Mouse (Mus musculus): ENCODE results near the gene Aldh1l1. TPM values are rescaled to one million over a fixed set of nuclear protein-coding genes. Genes with fewer than 3 reads are reported as not detected.

The Aldh1l1 gene
- total and polyA plus RNA-seq, 3 experiments: 0.05 TPM; not detected in 2

- peaks cover 20% of the 10 kb centered on the region for H3K27me3 ChIP-seq (ENCODE audit: insufficient read depth, low read length)
- no peak for ATAC-seq (ENCODE audit: extremely low read depth, insufficient number of reproducible peaks, low FRiP score, poor library complexity, severe bottlenecking)
- TF ChIP-seq POLR2AphosphoS5 (IDR thresholded peaks at IDR 0.05; ENCODE audit: insufficient replicate concordance, low read depth, low read length): no peak
- no peaks in the 10 kb centered on the region for H3K4me1 ChIP-seq (ENCODE audit: insufficient read depth, low read depth, low read length)
- no peak for DNase-seq (ENCODE audit: low spot score)
- no peaks in the 10 kb centered on the region for H3K9me3 ChIP-seq (replicated peaks)
- H3K36me3 ChIP-seq (replicated peaks): no peaks in the 10 kb centered on the region
- no peak overlapping the region for H3K4me3 ChIP-seq (ENCODE audit: low read depth, low read length)
These were observed 54.3 kb downstream of the Aldh1l1 start for GRCm38 (mm10) chr6:90540520-90540919.

GRCm38 (mm10) chr6:90541367-90541772 lies 55.1 kb downstream of the Aldh1l1 start:
- H3K4me3 ChIP-seq (ENCODE audit: low read depth, low read length): no peak overlapping the region
- no peak for DNase-seq (ENCODE audit: low spot score)
- no peaks in the 10 kb centered on the region for H3K36me3 ChIP-seq (replicated peaks)
- no peaks in the 10 kb centered on the region for H3K4me1 ChIP-seq (ENCODE audit: insufficient read depth, low read depth, low read length)
- H3K9me3 ChIP-seq (replicated peaks): no peaks in the 10 kb centered on the region
- no peak for ATAC-seq (ENCODE audit: extremely low read depth, insufficient number of reproducible peaks, low FRiP score, poor library complexity, severe bottlenecking)
- TF ChIP-seq CTCF (IDR thresholded peaks at IDR 0.05; ENCODE audit: low read depth, low read length) (no peak), TAL1 (conservative IDR thresholded peaks at IDR 0.05; ENCODE audit: low read depth, low read length) (no peak), POLR2AphosphoS5 (IDR thresholded peaks at IDR 0.05; ENCODE audit: insufficient replicate concordance, low read depth, low read length) (no peak), GATA1 (IDR thresholded peaks at IDR 0.05; ENCODE audit: borderline replicate concordance, low read length) (no peak), GATA2 (IDR thresholded peaks at IDR 0.05; ENCODE audit: borderline replicate concordance, low read depth, low read length) (no peak)
- peaks cover 21% of the 10 kb centered on the region for H3K27me3 ChIP-seq (ENCODE audit: insufficient read depth, low read length)

GRCm38 (mm10) chr6:90544433-90544832 lies 58.2 kb downstream of the Aldh1l1 start:
- ATAC-seq (ENCODE audit: extremely low read depth, insufficient number of reproducible peaks, low FRiP score, poor library complexity, severe bottlenecking) (no peak), DNase-seq (ENCODE audit: low spot score) (no peak)
- TF ChIP-seq GATA1 (IDR thresholded peaks at IDR 0.05; ENCODE audit: borderline replicate concordance, low read length) (no peak), POLR2AphosphoS5 (IDR thresholded peaks at IDR 0.05; ENCODE audit: insufficient replicate concordance, low read depth, low read length) (no peak), GATA2 (IDR thresholded peaks at IDR 0.05; ENCODE audit: borderline replicate concordance, low read depth, low read length) (no peak), CTCF (IDR thresholded peaks at IDR 0.05; ENCODE audit: low read depth, low read length) (no peak), TAL1 (conservative IDR thresholded peaks at IDR 0.05; ENCODE audit: low read depth, low read length) (no peak)
- Histone ChIP-seq H3K4me1 (ENCODE audit: insufficient read depth, low read depth, low read length) (no peaks in the 10 kb centered on the region), H3K27me3 (ENCODE audit: insufficient read depth, low read length) (peaks cover 23% of the 10 kb centered on the region), H3K36me3 (replicated peaks) (no peaks in the 10 kb centered on the region), H3K4me3 (ENCODE audit: low read depth, low read length) (no peak overlapping the region), H3K9me3 (replicated peaks) (no peaks in the 10 kb centered on the region)

GRCm38 (mm10) chr6:90546274-90546673 lies 60.0 kb downstream of the Aldh1l1 start:
- H3K9me3 ChIP-seq (replicated peaks): no peaks in the 10 kb centered on the region
- H3K4me1 ChIP-seq (ENCODE audit: insufficient read depth, low read depth, low read length): no peaks in the 10 kb centered on the region
- no peak for DNase-seq (ENCODE audit: low spot score)
- H3K4me3 ChIP-seq (ENCODE audit: low read depth, low read length): no peak overlapping the region
- TF ChIP-seq TAL1 (conservative IDR thresholded peaks at IDR 0.05; ENCODE audit: low read depth, low read length): no peak
- no peak for TF ChIP-seq GATA2 (IDR thresholded peaks at IDR 0.05; ENCODE audit: borderline replicate concordance, low read depth, low read length)
- TF ChIP-seq GATA1 (IDR thresholded peaks at IDR 0.05; ENCODE audit: borderline replicate concordance, low read length): no peak
- no peak for TF ChIP-seq CTCF (IDR thresholded peaks at IDR 0.05; ENCODE audit: low read depth, low read length)
- TF ChIP-seq POLR2AphosphoS5 (IDR thresholded peaks at IDR 0.05; ENCODE audit: insufficient replicate concordance, low read depth, low read length): no peak
- peaks cover 27% of the 10 kb centered on the region for H3K27me3 ChIP-seq (ENCODE audit: insufficient read depth, low read length)
- H3K36me3 ChIP-seq (replicated peaks): no peaks in the 10 kb centered on the region
- ATAC-seq (ENCODE audit: extremely low read depth, insufficient number of reproducible peaks, low FRiP score, poor library complexity, severe bottlenecking): no peak

GRCm38 (mm10) chr6:90547041-90547440 lies 60.8 kb downstream of the Aldh1l1 start:
- Histone ChIP-seq H3K36me3 (replicated peaks) (no peaks in the 10 kb centered on the region), H3K4me1 (ENCODE audit: insufficient read depth, low read depth, low read length) (no peaks in the 10 kb centered on the region), H3K9me3 (replicated peaks) (no peaks in the 10 kb centered on the region), H3K27me3 (ENCODE audit: insufficient read depth, low read length) (peaks cover 27% of the 10 kb centered on the region), H3K4me3 (ENCODE audit: low read depth, low read length) (no peak overlapping the region)
- ATAC-seq (ENCODE audit: extremely low read depth, insufficient number of reproducible peaks, low FRiP score, poor library complexity, severe bottlenecking) (no peak), DNase-seq (ENCODE audit: low spot score) (no peak)
- TF ChIP-seq GATA2 (IDR thresholded peaks at IDR 0.05; ENCODE audit: borderline replicate concordance, low read depth, low read length) (no peak), GATA1 (IDR thresholded peaks at IDR 0.05; ENCODE audit: borderline replicate concordance, low read length) (no peak), POLR2AphosphoS5 (IDR thresholded peaks at IDR 0.05; ENCODE audit: insufficient replicate concordance, low read depth, low read length) (no peak)

GRCm38 (mm10) chr6:90550161-90550912 lies 64.1 kb downstream of the Aldh1l1 start:
- ATAC-seq (ENCODE audit: extremely low read depth, insufficient number of reproducible peaks, low FRiP score, poor library complexity, severe bottlenecking) (no peak), DNase-seq (ENCODE audit: low spot score) (no peak)
- no peaks in the 10 kb centered on the region for H3K9me3 ChIP-seq (replicated peaks)
- H3K4me3 ChIP-seq (ENCODE audit: low read depth, low read length): no peak overlapping the region
- no peaks in the 10 kb centered on the region for H3K4me1 ChIP-seq (ENCODE audit: insufficient read depth, low read depth, low read length)
- H3K36me3 ChIP-seq (replicated peaks): no peaks in the 10 kb centered on the region
- TF ChIP-seq POLR2AphosphoS5 (IDR thresholded peaks at IDR 0.05; ENCODE audit: insufficient replicate concordance, low read depth, low read length) (no peak), GATA1 (IDR thresholded peaks at IDR 0.05; ENCODE audit: borderline replicate concordance, low read length) (no peak), CTCF (IDR thresholded peaks at IDR 0.05; ENCODE audit: low read depth, low read length) (no peak)
- H3K27me3 ChIP-seq (ENCODE audit: insufficient read depth, low read length): peaks cover 27% of the 10 kb centered on the region

All from G1E (cell line).